Mouse (Mus musculus): ENCODE results near the gene Sergef.
A peak's percentile ranks its signal among the peaks of the same experiment; 100 is the strongest.

Sergef gene

GRCm38 (mm10) chr7:46616429-46617005, 23.1 kb downstream of the Sergef start:
- DNase-seq (ENCODE audit: low read depth, low spot score) = no peak

- no peak for DNase-seq (ENCODE audit: low read depth, low spot score)
These were observed 24.2 kb downstream of the Sergef start for GRCm38 (mm10) chr7:46615256-46615977.

GRCm38 (mm10) chr7:46614263-46614662, 25.3 kb downstream of the Sergef start:
- DNase-seq (ENCODE audit: low read depth, low spot score) = no peak

GRCm38 (mm10) chr7:46613091-46613490, 26.5 kb downstream of the Sergef start:
- DNase-seq (ENCODE audit: low read depth, low spot score) = no peak

GRCm38 (mm10) chr7:46612421-46612937, 27.1 kb downstream of the Sergef start:
- no peak for DNase-seq (ENCODE audit: low read depth, low spot score)

- DNase-seq (ENCODE audit: low read depth, low spot score) = no peak
These were observed 27.6 kb downstream of the Sergef start for GRCm38 (mm10) chr7:46611970-46612369.

- DNase-seq (ENCODE audit: low read depth, low spot score) = no peak
These were observed 30.3 kb downstream of the Sergef start for GRCm38 (mm10) chr7:46609317-46609716.

GRCm38 (mm10) chr7:46607428-46608055, 32.1 kb downstream of the Sergef start:
- DNase-seq (ENCODE audit: low read depth, low spot score) = no peak

- peak; percentile 78 for DNase-seq (ENCODE audit: low read depth, low spot score)
These were observed 32.6 kb downstream of the Sergef start for GRCm38 (mm10) chr7:46607031-46607426.

- DNase-seq (ENCODE audit: low read depth, low spot score) = peak; percentile 73
These were observed 33.1 kb downstream of the Sergef start for GRCm38 (mm10) chr7:46606391-46607030.

GRCm38 (mm10) chr7:46603051-46603450, 36.6 kb downstream of the Sergef start:
- no peak for DNase-seq (ENCODE audit: low read depth, low spot score)

GRCm38 (mm10) chr7:46602079-46602478, 37.5 kb downstream of the Sergef start:
- no peak for DNase-seq (ENCODE audit: low read depth, low spot score)

- no peak for DNase-seq (ENCODE audit: low read depth, low spot score)
These were observed 38.5 kb downstream of the Sergef start for GRCm38 (mm10) chr7:46601097-46601496.

GRCm38 (mm10) chr7:46597006-46597405, 42.6 kb downstream of the Sergef start:
- DNase-seq (ENCODE audit: low read depth, low spot score) = no peak

GRCm38 (mm10) chr7:46591546-46591945, 48.1 kb downstream of the Sergef start:
- no peak for DNase-seq (ENCODE audit: low read depth, low spot score)

- DNase-seq (ENCODE audit: low read depth, low spot score) = no peak
These were observed 50.4 kb downstream of the Sergef start for GRCm38 (mm10) chr7:46589181-46589580.

- DNase-seq (ENCODE audit: low read depth, low spot score) = no peak
These were observed 51.6 kb downstream of the Sergef start for GRCm38 (mm10) chr7:46588005-46588404.

GRCm38 (mm10) chr7:46587466-46587865, 52.1 kb downstream of the Sergef start:
- no peak for DNase-seq (ENCODE audit: low read depth, low spot score)

- DNase-seq (ENCODE audit: low read depth, low spot score) = no peak
These were observed 52.9 kb downstream of the Sergef start for GRCm38 (mm10) chr7:46586621-46587216.

- DNase-seq (ENCODE audit: low read depth, low spot score) = no peak
These were observed 56.9 kb downstream of the Sergef start for GRCm38 (mm10) chr7:46582750-46583149.

GRCm38 (mm10) chr7:46581358-46581930, 58.2 kb downstream of the Sergef start:
- DNase-seq (ENCODE audit: low read depth, low spot score) = no peak

Data from CD4-positive helper T cell, adult 2 months (primary cell).